Mouse (Mus musculus) left cerebral cortex, postnatal 25 days (tissue): ENCODE data around the gene Bag5. TPM values are rescaled to one million over a fixed set of nuclear protein-coding genes. Genes with fewer than 3 reads are reported as not detected.
"Not testable (repeated sequence)": the region's sequence is repeated elsewhere in the genome, so short reads cannot be mapped to it uniquely, and the experiment has no call there.

Experiments
- DNase-seq, 2 experiments: peaks; one replicate each; pipeline ENCODE4 v3.0.0; 2022; ENCODE audit warnings: low spot score in 2 of 2, mixed read lengths in 1 of 2
- intact Hi-C: fragments of 180-260 bp; cut with DNase I; formaldehyde crosslinking; loops from one replicate; pipeline ENCODE4 v1.15.1; 2025
- total RNA-seq, 2 experiments: library from RNA; stranded (reverse); gene quantifications; 2 replicates each; pipeline ENCODE4 v1.2.3; 2021

Bag5 gene
- total RNA-seq, 2 experiments from 2014 or later, result 53.9 to 56.9 TPM

DNA sequence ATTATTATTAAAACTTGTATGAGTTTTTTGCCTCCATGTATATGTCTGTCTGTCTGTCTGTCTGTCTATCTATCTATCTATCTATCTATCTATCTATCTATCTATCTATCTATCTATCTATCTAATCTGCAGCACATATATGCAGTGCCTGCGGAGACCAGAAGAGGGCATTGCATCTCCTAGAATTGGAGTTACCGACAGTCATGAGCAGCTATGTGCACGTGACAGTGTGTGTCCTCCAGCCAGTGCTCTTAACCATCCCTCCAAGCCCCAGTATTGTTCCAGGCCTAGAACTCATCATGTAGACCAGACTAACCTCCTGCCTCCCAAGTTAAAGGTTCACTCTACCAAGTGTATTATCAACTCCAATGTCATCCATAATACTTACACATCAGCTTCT is 25.7 kb upstream of the Bag5 start:
- intact Hi-C loops, result no loop called here
- peak; percentile 64 to 75 for DNase-seq

DNA sequence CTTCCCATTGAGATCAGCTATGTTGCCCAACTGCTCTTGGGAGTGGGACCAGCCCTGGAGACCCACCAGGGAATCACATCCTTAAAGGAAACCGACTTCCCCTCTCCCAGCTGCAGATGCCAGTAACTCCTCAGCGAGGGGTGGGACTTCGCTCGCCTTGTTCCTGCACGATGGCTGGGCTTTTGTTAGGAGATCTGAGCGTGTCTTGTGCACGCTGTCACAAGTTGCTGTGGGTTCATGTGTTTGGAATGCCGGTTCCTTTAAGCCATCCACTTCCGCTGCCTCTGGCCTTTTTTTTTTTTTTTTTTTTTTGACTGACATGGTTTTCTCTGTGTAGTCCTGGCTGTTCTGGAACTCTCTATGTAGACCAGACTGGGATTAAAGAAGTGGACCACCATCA is 24.3 kb upstream of the Bag5 start:
- intact Hi-C loops, result no loop called here
- DNase-seq, result no peak

DNA sequence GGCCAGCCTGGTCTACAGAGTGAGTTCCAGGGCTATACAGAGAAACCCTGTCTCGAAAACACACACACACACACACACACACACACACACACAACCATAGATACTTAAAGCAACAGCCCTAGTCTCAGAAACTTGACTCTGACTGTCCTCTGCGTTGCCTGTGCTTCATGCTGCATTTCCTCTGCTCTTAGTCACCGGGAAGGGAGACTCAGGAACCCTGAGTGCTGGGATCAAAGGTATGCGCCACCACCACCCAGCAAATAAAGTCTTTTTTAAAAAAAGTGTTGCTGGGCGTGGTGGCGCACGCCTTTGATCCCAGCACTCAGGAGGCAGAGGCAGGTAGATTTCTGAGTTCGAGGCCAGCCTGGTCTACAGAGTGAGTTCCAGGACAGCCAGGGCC is 23.6 kb upstream of the Bag5 start:
- intact Hi-C loops, DNase-seq: not testable (repeated sequence)

DNA sequence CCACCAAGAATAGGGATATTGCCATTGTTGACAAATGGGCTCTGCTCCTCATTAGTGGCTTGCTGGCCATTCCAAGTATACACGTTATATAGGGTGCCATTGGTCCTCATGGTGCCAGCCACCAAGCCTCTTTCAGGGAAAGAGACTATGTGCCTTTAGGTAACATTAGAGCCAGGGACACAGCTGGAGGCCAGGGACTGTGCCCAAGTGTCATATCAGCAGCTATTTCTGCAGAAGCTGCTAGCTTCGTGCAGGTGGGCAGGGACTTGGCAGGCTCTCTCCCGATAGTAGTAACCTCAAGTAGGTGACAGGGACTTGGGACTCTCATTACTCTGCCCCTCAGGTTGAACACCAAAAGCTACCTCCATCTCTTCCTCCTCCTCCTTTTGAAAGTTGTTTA is 21.9 kb upstream of the Bag5 start:
- DNase-seq, result no peak
- intact Hi-C loops, result no loop called here

DNA sequence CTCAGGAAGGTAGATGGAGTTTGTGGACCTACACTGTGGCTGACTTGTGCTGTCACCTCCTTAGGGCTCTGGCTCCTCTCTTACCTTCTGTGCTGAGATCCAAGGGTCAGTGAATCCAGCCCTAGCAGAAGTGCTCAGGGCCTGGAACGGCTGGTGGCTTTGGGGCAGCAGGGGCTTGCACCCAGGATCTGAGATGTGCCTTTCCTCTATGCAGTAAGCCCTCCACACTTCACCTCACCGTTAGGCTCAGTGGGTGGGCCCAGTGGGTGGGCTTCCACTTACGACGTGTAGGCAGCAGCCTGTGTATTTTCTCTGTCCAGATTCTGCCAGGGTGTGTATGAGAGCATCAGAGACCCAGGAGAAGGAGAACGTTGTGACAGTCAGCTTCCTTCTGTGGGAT is 19.9 kb upstream of the Bag5 start:
- intact Hi-C loops, result loop anchor here (1.0 kb wide), 2 partner anchors 65 to 80 kb away; no protein-coding TSS in a partner anchor
- no peak for DNase-seq

DNA sequence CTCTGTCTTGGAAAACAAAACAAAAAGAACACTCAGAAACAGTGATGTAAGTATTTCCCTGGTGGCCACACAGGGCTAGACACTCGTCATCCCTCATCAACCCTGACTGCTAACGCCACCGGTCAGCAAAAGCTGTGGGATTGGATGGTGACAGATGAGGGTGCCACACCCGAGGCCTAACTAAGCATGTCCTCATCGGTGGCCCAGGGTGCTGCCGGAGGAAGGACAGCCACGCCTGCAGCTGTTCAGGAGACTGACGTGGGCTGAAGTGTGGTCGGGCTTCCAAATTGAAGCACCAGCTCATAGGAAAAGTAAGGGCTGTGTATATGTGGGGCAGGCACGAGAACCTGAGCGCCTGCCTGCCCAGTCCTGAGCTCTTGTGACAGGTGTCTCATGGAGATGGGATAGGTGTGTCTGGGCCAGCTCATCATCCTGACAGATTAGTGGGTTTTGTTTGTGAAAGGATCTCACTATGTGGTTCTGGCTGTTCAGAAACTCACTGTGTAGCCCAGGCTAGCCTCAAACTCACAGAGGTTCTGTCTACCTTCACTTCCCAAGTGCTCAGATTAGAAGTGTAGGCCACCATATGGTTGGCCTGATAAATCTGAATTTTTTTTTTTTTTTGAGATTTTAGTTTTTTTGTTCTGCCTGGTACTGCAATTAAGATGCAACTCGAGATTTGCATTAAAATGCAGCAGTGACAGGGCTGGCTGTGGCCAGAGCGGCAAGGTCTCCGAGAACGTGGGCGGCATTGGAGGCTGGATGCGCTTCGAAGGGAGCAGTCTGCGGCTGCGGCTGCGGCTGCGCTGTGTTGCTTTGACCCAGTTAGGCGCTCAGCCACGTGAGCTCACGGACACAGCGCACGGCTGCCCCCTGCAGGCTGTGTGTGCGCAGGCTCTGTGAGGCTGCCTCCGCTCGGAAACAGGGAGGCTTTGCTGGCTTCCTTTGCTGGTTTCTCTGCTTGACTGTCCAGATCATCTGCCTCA is 19.1 kb upstream of the Bag5 start:
- intact Hi-C loops, result loop anchor here (1.0 kb wide), 2 partner anchors 64 to 79 kb away; no protein-coding TSS in a partner anchor
- DNase-seq, result peak; percentile 88 to 92

DNA sequence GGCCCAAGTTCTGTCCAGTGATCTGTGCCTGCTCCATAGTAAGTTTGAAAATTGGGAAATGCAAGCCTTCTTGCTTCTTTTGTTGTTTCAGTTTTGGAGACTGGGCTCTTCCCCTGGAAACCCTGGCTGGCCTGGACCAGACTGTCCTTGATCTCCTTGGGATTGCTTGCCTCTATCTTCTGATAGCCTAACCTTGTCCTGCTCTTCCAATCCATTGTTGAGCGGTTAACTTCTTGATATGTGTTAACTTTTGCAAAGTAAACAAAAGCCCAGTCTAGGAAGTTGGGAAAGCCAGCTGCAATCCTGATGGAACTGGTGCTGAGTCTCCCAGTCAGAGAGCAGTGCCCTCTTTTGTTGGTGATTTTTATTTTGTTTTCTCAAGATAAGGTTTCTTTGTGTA is 14.9 kb upstream of the Bag5 start:
- intact Hi-C loops, result no loop called here

DNA sequence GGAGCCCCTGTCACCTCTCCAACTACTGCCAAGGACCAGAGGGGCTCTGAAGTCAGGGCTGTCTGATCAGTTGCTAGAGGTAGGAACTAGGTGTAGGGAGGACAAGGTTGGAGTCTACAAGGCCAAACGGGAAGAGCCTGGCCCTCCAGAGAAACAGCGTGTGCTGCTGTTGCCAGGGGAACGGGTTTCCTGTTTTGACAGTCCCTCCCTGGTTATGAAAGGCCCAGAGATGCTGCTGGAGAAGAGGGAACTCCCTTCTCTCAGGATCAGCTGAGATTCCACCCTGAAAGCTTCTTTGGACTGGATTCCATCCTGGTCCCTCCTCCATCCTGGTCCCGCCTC is 13.0 kb upstream of the Bag5 start:
- DNase-seq, result peak; percentile 63 to 84
- intact Hi-C loops, result no loop called here

More for the DNA sequence above, 14.9 kb upstream of the Bag5 start:
- DNase-seq, result no peak

DNA sequence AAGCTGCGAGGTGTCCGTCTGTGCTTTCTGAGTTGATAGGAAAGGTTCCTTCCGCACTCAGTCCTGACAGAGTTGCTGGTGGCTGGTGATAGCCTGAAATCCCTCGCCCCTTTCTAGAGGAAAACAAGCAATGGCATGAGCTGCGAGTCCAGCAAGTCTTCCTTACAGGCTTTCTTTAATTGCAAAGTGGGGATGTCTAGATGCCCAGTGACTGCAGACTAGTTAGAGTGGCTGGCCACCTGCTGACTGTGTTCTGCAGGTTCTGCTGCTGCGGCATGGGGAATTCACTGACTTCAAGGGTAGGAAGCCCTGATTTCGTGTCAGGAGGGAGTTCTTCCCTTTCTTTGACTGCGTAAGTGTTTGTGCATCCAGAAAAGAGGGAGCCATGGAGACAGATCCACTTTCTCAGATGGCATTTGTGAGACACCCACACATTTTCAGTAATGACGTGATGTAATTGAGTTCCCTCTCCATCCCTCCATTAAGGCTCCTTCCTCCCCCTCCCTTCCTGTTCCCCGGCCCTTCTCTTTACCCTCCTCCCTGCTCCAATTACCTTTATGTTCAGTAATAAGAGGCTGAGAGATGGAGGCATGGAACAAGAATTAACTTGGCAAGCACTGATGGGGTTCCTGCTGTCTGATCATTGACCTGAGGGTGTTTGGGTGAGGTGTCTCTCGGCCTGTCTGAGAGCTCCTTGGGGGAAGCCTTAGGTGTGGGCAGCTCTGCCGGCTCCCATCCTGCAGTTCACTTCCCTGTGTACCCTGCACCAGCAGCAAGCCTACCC is 12.5 kb upstream of the Bag5 start:
- DNase-seq, result peak; percentile 64 to 91
- intact Hi-C loops, result no loop called here

DNA sequence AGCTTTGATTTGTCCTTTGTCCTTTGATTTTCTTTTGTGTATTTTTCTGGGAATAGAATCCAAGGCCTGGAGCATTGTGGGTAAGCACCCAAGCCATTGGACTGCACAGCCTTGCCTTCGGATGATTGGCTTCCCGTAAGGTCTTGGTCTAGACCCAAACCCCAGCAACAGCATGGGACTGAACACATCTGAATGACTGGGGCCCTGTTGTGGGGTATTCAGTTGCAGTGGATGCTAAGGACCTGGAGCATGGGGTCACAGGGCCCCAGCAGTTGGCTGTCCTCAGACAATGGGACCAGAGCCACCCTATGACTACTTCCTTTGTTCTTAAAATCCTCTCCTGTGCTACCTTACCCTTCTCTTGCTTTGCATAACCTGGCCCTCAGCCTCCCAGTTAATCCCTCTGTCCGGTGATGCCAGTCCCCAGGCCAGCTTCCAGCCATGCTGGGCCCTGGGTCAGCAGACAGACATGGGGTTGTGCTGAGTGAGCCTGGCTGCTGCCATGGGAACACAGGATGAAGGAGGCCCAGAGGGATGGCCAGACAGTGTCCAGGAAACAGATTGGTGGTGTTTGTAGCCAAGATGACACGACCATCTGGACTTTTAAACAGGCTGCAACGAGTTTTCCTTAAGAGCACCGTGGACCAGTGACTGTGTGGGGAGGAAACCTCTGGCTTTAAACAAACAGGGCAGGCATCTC is 11.7 kb upstream of the Bag5 start:
- intact Hi-C loops, result no loop called here
- DNase-seq, result no peak

DNA sequence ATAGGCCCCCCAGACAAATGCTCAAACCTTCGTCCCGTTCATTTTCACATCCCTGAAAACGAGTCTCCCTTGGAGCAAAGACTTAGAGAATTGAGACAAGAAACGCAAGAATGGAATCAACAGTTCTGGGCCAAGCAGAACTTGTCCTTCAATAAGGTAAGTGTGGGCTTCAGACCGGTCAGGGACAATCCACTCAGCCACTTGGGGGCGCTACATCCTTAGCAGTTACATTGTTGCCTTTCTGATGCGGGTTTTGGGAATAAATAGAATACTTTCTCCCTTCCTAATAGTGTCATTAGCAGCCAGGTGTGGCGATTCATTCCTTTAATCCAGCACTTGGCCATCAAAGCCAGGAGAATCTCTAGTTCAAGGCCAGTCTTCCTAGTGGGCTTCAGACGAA is 9.6 kb upstream of the Bag5 start:
- DNase-seq, result no peak

DNA sequence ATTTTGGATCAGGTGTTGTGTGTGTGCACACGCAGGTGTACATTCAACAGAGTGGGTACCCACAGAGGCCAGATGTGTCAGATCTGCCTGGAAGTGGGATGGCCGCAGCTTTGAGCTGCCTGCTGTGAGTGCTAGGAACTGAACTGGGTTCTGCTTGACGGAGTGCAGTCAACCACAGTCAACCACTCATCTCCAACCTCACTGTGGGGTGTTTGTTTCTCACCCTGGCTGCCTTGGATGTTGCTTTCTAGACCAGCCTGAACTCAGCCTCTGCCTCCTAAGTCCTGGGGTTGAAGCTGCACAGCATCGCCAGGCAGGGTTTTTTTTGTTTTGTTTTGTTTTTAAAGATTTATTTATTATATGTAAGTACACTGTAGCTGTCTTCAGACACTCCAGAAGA is 7.2 kb upstream of the Bag5 start:
- intact Hi-C loops, result no loop called here
- no peak for DNase-seq

More for the DNA sequence above, 9.6 kb upstream of the Bag5 start:
- intact Hi-C loops, result no loop called here

DNA sequence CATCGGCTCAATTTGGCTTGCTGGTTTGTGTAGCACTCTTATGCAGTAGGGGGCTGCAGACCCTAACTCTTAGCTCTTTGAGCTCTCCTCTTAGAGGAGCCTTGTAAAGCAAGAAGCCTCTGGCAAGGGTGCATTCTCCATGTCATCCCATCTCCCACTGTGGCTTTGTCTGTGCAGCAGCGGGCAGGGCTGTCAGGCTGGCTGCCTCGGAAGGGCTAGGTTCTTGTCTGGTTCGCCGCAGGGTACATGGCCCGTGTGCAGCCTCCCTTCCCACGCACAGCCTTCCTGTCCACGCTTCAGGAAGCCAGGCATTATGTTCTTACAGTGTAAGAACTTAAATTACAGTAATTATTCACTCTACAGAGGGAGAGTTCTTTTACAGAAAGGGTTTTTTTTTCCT is 5.6 kb upstream of the Bag5 start:
- intact Hi-C loops, result no loop called here
- no peak for DNase-seq

DNA sequence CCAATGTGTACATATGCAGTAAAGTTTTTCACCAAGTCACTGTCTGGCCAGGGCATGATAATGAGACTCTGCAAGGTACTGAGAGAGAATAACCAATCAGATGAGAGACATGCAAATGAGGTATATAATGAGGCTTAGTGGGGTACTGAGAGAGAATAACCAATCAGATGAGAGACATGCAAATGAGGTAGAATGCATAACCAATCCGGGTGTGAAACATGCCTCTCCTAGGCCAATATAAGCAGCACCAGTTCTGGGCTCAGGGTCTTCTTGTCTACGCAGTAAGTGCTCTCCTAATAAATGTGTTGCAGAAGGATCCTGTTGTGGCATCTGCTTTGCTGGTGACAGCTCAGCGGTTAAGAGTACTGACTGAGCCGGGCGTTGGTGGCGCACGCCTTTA is 3.4 kb upstream of the Bag5 start:
- intact Hi-C loops, result no loop called here
- DNase-seq, result no peak

DNA sequence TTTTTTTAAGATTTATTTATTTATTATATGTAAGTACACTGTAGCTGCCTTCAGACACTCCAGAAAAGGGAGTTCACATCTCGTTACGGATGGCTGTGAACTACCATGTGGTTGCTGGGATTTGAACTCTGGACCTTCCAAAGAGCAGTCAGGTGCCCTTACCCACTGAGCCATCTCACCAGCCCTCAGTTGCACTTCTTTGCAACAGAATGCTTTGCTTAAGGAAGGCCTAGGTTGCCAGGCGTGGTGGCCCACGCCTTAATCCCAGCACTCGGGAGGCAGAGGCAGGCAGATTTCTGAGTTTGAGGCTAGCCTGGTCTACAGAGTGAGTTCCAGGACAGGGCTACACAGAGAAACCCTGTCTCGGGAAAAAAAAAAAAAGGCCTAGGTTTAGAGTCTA is 823 bp upstream of the Bag5 start:
- intact Hi-C loops, DNase-seq: not testable (repeated sequence)

DNA sequence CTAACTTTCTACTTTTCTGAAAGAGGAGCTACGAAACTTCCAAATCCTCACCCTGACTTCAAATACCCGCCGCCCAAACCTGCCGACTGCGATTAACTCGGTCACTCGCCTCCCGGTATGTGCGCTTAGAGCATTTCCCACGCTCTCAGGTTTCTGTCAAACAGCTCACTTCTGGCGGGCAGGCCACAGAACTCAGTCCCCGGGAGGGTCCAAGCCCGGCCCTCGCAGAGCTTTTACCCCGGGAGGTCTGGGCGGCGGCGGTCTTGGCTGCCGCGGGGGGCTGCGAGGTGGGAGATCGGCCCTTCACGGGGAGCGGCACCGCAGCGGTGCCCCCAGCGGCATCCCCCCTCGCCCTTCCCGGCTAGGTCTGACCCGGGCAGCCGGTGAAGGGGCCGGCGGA is 581 bp downstream of the Bag5 start:
- DNase-seq, result no peak
- intact Hi-C loops, result no loop called here

DNA sequence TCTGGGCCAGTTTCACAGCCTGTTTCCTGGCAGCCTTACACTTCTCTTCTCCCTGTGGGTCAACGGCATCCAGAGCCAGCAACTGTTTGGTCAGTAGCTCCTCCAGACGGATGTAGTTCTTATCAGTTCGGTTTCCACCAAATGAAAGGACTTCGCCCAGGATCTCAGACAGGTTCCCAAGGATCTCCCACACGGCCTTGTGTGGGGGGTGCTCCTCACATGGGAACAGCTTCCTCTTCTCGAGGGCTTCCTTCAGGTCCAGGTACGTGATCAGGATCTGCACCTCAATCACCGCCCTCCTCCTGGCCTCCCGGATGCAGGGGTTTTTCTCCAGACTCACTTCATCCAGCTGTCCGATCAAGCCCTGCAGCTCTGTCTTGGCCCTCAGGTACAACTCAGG is 3.0 kb downstream of the Bag5 start:
- intact Hi-C loops, result no loop called here
- DNase-seq, result no peak

DNA sequence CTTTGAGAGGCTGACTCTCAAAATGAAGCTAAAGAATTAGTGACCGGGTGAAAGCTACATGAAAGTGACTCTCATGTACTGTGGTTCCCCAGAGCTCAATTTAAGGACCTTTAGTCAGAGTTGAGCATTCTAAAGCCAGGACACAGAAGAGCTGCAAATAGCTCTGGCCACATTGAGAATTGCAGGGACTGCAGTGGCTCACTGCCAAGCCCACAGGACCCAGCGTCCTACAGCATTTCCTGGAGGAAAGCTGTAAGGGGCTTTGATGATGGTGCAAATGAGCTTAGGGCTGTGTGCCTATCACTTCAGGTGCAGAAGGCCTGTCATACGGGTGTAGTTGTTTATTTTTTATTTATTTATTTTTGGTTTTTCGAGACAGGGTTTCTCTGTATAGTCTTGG is 4.9 kb downstream of the Bag5 start:
- DNase-seq, result no peak
- intact Hi-C loops, result no loop called here

DNA sequence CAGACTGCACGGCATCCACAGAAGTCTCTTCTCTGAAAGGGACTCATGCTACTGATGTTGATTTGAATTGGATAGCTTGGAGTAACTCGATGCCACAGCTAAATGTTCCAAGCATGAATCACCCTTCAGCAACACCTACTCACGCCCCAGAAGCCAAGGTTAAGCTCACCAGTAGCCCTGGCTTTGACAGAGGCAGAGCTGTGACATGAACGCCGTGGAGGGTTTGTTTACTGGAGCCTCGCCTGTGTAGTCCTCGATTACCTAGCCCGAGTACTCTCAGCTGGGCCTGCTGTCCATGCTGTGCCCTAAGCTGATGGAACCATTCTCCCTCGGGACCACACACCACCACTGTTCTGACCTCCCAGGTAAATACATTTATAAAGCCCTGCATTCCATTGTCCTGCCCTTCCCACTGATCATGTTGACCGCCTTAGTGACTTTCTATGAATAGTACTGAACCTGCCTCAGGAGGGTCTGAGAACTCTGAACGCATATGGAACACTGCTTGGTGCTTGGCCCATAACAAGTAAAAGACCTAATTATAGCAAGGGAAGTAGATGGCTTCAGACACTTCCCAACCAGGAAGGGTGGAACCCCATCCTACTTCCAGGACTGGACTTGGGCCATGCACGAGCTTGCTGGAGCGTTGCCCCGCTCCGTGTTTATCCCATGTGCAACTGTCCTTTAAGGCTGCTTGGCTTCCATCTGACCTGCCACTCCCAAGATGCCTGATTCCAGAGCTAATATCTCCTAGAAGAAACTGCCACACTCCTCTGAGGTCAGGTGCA is 7.7 kb downstream of the Bag5 start:
- DNase-seq, result no peak
- intact Hi-C loops, result no loop called here
